Mouse (Mus musculus) cerebellum, postnatal 25 days (tissue): Measurements from ENCODE around the gene Tmem91.
"Not testable (repeated sequence)": the region's sequence is repeated elsewhere in the genome, so short reads cannot be mapped to it uniquely, and the experiment has no call there.

ENCODE experiments used
- DNase-seq, 2 experiments: peaks; one replicate each; pipeline ENCODE4 v3.0.0; 2021; ENCODE audit warnings: mixed read lengths in 2 of 2

Gene Tmem91

DNA sequence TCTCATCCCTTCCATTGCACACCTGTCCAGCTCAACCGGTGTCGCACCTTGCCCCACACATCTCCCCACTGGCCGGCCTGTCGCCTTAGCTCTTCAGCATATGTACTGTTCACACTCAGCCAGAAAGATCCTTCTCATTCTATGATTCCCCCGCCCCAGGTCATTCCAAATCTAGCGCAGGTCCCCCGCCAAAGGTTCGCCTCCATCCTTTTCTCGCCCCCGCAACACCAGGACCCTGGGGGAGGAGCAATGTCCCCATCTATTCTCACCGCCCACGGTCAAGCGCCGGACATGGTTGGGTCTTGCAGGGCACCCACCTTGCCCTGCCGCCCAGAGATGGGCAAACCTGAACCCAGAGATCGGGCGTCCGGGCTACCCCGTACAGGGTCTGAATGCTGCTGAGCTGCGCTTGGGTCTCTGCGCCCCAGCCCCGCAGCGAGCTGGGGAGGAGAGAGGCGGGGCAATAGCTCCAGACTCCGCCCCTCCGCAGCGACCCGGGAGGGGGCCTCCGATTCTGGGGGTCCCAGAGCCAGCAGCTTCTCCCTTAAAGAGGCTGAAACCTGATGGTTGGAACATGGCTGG lies at the start of gene Tmem91:
Gene Tmem91, minus strand, starts transcription at position 448 of the 582 bp plus-strand sequence.
- peak in 1 of 2 experiments; percentile 32 for DNase-seq

DNA sequence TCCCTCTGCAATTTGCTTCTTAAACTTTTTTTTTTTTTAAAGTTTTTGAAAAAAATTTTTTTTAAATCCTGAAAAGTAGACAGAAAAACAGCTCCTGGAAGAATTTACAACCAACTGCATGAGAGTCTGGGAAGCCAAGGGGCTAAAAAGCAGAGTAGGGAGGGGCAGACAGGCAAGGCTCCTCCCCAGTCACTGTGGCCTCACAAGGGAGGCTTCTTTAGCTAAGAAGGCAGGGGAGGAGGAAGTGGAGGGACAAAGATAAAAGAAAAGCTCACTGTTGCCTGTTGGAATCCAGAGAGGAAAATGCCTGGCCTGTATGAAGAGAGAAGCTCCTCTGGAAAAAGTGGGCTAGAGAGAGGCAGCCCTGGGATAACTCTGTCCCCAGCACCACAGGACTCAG lies 46.8 kb upstream of the Tmem91 start:
- DNase-seq = not testable (repeated sequence)

DNA sequence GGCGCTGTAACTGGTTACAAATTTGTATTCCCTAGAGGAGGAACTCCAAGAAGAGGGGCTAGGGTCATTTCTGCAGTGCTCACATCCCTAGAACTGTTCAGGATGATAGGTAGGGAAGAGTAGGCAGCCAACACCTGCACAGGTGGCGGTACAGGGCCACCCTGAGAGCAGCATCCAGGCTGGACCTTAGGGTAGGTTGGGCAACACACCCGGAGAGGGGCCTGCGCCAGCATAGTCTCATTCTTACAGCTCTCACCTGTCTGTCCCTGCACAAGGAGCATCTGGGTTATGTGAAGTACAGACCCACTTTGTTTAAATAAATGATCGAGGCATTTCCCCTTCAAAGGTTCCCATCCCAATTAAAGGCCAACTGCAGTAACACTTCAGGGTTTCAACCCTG lies 45.8 kb upstream of the Tmem91 start:
- no peak for DNase-seq

DNA sequence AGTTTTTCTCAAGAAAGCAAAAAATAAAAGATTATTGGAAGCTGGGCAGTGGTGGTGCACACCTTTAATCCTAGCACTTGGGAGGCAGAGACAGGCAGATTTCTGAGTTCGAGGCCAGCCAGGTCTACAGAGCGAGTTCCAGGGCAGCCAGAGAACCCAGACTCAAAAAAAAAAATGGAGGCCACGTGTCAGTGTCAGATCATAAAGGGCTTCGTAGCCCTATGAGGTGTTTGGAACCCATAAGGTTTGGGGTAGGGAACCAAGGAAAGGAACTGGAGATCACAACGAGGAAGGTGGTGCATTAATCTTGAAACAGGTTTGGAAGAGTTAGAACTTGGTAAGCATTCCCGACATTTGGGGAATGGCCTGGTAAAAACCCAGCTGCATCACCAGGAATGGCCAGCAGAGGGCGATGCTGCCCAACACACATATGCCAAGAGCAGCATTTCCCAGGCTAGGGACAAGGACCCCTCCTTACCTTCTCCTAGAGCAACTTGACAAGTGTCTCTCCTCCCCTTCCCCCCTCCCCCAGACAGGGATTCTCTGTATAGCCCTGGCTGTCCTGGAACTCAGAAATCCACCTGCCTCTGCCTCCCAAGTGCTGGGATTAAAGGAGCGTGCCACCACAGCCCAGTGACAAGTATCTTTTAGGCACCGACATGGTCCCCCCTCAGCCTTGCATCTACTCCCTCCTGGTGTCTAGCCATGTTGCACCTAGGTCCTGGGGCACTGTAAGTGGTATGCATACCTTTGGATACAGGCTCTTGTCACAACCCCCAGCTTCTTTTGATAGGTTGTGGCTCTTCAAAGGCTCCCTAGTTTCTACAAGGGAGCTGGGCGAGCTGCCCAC lies 45.0 kb upstream of the Tmem91 start:
- DNase-seq = peak; percentile 85 to 87

DNA sequence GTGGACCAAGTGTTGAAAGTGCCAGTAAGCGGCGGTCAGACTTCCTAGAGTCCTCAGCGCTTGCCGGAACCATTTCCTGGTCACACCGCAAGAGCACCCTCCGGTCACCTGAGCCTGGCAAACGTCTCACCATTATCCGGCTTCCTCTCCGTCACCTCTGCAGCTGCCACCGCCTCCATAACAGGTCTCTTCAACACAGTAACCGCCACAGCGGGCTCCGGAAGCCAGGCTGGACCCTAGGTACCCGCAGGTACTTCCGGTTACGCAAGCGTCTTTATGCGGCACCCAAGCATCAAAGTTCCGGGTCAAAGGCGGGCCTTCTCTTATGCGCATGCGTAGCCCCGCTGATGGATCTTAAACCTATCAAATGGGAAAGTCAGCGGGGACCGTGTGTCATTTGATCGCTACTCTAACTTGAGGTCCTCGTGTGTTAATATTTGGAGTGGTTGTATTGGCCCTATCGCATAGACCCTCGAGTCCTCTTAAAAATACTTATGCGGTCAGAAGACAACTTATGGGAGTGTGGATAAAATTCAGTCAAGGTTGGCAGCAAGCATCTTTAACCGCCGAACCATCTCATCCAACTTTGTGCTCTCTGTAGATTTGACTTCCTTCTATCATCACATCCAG lies 43.9 kb upstream of the Tmem91 start, which contains the start of gene Ccdc97:
Gene Ccdc97, minus strand, starts transcription at position 301 of the 630 bp plus-strand sequence.
- peak; percentile 94 for DNase-seq

DNA sequence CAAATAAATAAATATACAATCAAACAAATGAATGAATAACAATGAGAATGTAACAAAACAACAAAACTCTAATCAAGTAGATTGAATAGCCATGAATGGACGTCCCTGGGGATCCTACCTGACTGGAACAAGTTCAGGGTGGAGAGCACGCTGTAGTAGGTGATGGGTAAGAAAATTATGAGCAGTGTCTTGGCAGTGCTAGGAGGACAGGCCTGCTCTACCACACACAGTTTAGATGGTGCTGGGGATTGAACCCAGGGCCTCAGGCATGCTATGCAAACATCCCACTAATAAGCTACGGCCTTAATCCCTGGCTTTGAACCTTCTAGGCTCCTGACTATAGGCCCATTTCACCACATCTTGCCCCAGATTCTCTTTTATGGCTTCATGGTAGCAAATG lies 42.5 kb upstream of the Tmem91 start:
- no peak for DNase-seq

DNA sequence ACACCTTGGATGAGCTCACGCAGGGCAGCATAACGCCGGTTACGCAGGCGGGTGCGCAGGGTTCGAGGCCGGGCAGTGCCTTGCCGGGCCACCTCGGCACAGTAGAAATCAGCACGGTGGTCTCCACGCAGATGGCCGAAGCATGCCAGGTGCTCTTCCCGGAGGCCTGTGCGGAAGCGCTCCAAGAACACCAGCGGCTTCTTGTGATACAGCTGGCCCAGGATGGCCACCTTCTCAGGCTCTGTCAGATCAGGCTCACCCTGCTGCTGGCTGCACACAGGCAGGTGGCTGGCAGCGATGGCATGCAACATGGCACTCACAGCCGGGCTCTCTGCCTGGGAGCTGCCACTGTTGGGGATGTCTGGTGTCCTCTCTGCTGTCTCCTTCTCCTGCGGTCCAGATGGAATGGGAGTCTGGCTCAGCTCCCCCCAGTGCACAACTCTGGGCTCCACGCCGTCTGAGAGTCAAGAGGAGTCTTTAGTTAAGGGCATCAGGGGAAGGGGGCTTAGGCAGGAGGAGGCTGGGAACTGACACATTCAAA lies 40.8 kb upstream of the Tmem91 start:
- no peak for DNase-seq

DNA sequence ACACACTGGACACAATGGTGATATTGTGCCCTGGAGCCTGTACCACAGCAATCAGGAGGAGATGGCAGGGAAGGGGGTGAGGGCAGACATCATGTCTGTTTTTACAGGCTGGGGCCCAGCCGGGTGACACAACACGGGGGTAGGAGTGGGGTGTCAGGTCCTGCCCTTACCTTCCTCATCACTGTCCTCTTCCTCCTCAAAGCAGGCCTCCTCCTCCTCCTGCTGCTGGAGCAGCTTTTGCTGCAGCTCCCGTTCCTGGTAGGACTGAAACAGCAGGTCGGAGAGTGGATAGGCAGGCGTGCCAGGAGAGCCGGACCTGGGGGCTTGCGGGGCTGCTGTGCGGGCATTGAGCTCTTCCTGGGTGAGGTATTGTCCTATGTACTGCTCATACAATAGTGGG lies 39.6 kb upstream of the Tmem91 start:
- DNase-seq = no peak

DNA sequence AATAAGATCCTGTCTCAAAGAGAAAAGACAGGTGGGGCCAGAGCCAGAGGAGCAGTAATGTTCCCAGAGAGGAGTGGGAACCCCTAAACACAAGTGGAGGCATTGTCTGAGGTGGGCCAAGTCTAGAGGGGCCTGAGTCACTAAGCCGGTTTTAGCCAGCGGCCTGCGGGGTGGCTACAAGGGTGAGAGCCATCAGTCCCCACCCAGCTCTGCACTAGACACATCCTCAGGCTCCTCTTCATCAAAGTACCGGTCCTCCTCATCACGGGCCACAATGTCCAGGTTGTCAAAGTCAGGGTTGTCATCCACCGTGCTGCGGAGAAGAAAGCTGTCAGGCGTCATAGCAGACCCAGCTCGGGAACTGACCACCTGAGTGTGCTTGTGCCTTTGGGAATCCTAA lies 37.8 kb upstream of the Tmem91 start:
- no peak for DNase-seq

DNA sequence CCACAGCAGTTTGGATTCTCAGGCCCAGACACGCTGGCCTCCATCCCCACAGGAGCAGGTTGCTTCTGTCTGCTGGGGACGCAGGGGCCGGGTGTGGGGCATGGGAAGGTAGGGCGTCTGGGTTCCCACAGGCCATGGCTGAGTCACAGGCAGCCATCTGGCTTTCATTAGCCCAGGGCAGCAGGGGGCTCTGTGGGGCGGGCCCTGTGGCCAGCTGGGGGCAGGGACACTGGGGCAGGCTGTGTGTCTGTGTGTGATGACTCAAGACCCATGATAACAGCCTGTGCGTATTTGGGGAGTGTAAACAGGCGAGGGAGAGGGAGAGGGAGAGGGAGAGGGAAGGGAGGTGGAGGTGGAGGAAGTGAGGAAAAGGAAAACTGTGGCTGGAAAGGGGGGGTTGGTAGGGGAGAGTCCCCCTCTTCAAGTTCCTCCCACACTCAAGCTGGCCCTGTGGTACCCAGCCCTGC lies 36.8 kb upstream of the Tmem91 start:
- DNase-seq = peak; percentile 75 to 84

DNA sequence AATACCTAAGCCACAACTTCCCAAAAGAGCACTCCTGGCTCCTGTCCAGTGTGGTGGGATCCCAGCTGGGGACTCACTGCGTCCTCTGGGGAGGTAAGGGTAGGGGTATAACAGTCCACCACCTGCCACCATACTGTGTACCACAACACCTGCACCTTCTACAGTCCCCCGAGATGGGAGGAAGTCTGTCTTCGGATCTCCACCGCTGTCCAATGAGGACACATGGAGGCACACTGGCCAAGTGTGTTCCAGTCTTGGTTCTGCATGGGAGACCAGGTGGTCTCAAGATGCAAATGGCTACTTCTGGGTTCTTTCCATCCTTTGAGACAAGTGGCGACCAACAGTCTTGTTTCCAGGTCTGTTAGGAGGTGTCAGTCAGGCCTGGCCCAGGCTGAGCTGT lies 36.2 kb upstream of the Tmem91 start:
- no peak for DNase-seq

DNA sequence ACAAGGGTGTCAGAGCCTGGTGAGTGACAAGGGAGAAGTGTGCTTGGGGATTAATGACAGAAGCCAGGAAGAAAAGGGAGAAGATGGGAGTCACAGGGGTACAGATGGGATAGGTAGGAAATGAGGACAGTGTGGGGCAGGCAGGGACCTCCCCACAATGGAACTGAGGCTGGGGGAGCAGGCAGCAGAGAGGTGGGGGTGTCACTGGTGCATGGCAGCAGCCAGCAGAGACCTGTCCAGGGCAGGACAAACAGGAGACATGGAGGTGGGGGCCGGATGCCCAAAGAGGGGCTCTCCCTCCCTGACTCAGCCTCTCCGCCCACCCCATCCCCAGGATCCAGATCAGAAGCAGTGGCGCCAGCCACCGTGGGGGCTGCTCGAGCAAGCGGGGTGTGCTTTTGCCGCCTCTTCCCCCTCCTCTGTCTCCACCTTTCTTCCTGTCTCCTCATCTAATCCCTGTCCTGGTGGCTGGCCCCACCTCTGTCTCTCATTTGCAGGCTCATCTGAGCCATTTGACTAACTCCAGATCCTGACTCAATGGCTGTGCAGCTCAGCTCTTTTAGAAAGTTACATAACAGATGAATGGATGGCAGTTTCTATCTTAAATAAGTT lies 35.7 kb upstream of the Tmem91 start:
- peak in 1 of 2 experiments; percentile 28 for DNase-seq

DNA sequence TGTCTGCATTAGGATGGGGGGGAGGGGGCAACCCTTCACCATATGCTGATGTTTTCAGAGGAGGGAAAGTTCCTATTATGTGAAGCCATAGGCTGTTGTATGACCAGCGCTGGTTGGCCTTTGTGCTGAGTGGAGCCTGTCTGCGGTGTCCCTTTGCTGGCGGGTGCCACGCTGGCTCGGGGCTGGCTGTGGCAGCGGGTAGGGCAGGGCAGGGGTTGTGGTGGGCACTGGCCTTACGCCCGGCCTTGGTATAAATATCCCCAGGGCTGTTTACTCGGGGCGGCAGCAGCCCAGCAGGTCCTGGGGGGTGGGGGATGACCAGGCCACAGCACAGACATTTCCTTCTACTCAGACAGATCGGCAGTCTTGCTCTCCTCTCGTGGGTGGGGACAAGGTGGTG lies 35.0 kb upstream of the Tmem91 start:
- DNase-seq = no peak

DNA sequence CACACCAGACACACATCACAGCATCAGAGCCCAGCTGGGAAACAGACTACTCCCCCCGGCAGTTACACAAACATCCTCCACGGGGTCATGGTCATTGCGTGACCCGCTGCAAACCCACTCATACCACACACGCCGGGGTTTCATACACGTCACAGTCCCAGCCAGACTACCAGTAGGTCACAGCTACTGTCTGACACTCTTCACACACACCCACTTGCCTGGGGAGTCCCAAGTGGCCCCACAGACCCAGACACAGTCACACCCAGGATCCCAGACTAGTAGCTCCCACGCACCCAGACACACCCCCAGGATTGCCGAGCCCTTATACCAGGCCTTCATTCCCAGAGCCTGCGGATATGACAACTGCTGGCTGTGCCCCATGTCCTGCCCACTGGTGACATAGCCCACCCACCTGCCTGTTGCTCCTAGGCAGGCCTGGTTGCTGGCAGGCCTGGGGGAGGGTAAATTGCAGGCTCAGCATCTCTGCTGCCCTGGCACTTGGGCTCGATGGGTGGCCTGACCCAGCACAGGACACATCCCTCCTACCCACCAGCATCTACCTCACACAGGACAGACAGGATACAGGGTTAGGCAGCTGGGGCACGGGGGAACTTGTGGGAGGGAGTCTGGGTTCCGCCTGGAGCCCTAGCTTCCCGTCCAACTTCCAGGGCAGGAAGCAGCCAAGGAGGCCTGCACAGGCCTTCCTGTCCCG lies 32.8 kb upstream of the Tmem91 start:
- DNase-seq = no peak

DNA sequence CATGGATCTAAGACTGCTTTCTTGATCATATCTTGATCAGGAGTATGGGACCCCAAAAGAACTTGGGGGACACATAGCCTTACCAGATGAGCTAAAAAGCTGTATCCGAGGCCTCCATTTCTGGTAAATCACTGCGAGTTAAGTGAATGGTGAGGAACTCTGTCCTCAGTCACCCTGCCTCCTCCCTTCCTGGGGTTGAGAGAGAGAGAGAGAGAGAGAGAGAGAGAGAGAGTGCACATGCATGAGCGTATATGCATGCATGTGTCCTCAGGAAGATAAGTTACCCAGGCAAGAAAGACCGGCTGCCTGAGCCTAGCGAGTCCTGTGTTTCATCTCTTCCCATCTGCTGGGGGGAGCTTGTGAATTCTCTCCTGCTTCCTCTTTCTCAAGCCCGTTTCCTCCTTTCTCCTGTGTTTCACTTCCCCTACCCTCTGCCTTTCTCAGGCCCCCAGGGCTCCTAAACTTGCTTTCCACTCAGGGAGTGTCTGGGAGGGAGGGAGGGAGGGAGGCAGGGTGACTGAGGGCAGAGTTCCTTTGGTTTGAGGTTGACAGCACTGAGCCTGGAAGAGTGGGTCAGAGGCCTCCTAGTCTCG lies 31.7 kb upstream of the Tmem91 start:
- DNase-seq = no peak

DNA sequence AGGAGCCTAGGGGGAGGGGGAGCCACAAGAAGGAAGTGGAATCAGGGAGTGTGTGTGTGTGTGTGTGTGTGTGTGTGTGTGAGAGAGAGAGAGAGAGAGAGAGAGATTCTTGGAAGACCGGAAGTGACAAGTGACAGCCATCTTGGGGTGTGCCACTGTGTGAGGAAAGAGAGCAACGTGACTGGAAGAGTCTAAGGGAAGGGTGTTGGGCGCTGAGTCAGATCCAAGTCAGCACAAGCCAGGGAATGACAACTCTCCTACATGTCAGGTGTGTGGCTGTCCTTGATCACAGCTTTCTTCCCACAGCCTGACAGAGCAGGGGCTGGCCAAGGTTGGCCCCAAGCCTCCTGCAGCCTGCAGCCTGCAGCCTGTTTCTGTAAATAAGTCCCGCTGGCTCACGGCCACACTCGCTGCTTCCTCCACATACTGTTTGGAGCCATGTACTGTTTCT lies 30.9 kb upstream of the Tmem91 start:
- DNase-seq = peak; percentile 65 to 79

DNA sequence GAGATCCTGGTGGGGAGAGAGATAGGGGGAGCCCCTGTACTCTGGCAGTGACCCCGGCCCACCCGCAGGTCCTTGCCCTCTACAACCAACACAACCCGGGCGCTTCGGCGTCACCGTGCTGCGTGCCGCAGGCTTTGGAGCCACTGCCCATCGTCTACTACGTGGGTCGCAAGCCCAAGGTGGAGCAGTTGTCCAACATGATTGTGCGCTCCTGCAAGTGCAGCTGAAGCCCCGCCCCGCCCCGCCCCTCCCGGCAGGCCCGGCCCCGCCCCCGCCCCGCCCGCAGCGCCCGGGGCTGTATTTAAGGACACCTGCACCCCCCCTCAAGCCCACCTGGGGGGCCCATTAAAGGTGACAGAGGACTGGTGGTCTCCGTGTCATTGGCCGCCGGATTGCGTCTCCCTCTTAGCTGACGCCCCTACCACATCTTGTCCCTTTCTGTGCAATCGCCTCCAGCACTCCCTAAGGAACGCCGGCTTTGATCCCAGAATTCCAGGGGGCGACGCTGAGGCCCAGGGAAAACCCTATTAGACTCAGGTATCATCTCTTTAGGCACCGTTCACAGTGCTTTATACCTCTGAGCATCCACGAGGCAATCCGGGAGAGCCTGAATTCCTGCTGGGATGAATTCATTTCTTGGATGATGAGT lies 29.9 kb upstream of the Tmem91 start:
- DNase-seq = peak in 1 of 2 experiments; percentile 55

DNA sequence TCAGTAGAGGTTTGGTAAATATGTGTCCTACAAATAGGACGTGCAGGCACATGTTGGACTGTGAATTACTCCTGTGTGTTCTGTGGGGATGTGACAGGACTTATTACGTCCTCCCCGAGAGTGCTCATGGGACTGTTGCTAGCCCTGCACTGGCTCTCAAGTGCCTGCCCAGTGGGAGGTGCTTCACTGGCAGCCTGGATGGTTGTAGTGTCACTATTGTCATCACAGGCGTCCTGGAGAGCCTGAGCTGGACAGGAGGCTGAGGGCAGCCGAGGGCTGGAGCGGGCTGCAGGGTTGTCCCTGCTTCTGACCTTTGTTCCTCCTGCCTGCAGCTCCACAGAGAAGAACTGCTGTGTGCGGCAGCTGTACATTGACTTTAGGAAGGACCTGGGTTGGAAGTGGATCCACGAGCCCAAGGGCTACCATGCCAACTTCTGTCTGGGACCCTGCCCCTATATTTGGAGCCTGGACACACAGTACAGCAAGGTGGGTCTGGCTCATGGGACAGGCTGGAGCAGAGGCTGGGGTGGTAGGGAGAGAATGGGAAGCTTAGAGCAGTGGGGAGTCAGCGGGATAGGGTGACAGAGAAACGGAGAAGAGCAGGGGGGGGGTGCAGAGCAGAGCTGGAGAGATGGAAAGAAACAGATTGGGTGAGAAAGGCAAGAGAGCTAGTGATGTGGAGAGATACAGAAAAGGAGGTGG lies 29.0 kb upstream of the Tmem91 start:
- DNase-seq = no peak

DNA sequence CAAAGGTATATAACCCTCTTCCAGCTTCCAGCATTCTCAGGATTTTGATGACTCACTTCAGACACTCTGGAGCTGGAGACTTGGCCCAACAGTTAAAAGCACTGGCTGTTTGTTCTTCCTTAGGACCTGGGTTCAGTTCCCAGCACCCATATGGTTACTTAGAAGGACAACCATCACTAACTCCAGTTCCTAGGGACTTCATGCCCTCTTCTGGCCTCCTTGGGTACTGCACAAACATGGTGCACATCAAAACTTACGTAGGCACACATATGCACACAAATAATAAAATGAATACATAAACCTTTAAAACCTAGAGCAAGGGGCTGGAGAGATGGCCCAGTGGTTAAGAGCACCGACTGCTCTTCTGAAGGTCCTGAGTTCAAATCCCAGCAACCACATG lies 27.4 kb upstream of the Tmem91 start:
- no peak for DNase-seq

DNA sequence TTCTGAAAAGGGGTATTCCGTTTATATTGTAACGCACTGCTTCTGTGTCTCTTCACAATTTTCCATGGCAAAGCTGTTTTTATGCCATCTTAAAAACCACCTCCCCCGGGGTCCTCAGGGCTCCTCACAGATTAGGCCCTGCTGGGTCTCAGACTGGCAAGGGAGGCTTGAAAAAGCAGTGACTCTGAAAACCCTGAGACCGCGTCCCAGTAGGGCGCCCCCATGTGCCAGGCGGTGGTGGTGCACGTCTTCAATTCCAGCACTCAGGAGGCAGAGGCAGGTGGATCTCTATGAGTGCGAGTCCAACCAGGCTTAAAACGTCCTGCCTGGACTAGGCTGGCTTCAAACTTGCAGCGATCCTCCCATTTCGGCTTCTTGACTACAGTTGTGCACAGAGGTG lies 25.8 kb upstream of the Tmem91 start:
- no peak for DNase-seq

DNA sequence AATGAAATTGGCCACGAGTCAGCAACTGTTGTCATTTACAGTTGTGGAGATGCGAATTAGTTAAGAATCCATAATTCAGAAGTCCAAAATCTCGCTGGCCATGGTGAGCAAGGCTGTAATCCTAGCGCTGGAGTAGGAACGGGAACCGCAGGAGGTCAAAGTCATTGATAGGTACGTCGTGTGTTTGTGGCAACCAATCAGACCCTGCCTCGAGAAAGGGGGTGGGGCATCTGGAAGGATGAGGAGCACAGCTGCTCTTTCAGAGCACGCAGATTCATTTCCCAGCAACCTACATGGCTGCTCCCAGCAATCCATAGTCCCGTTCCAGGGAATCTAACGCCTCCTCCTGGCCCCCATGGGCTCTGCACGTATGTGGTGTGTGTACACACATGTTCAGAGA lies 24.9 kb upstream of the Tmem91 start:
- DNase-seq = no peak
